ENCODE assay signal across 18 mouse cellular contexts in genomic region chr14:11690066-11690465, GRCm38 (mm10).
"Had no signal": no experiment of that assay in that cellular context is flagged by ENCODE, and none has a peak within 500 bp of the region (broad histone marks: within the 10 kb centered on the region; RNA-seq: fewer than 3 reads in every experiment).

No protein-coding gene starts in this region.

- ATAC-seq: midbrain, embryonic 16.5 days had no signal

- H3K9me3 ChIP-seq: midbrain, embryonic 10.5 days; midbrain, embryonic 12.5 days; neural tube, embryonic 13.5 days; neural tube, embryonic 15.5 days had no signal

- DNase-seq: lung, adult 18-20 months; lung, embryonic 14.5 days; lung, postnatal 10 days; lung, postnatal 4 days; midbrain, embryonic 14.5 days; right cerebral cortex, adult 18-20 months; right cerebral cortex, postnatal 25 days; right cerebral cortex, postnatal 4 days; spleen, adult 18-20 months; thymus, adult 18-20 months; thymus, postnatal 14 days; thymus, postnatal 36 days had no signal

- H3K27ac ChIP-seq: midbrain, embryonic 10.5 days; midbrain, embryonic 12.5 days; neural tube, embryonic 13.5 days; neural tube, embryonic 15.5 days had no signal

- H3K9ac ChIP-seq: lung, embryonic 14.5 days; midbrain, embryonic 12.5 days; neural tube, embryonic 13.5 days; neural tube, embryonic 15.5 days had no signal

- H3K36me3 ChIP-seq: midbrain, embryonic 10.5 days; midbrain, embryonic 12.5 days; neural tube, embryonic 13.5 days; neural tube, embryonic 15.5 days had no signal

- H3K27me3 ChIP-seq: midbrain, embryonic 12.5 days; neural tube, embryonic 13.5 days; neural tube, embryonic 15.5 days had no signal

- H3K4me2 ChIP-seq: lung, embryonic 14.5 days; midbrain, embryonic 12.5 days; neural tube, embryonic 13.5 days; neural tube, embryonic 15.5 days had no signal

- H3K4me3 ChIP-seq: midbrain, embryonic 10.5 days; midbrain, embryonic 12.5 days; myocyte; neural tube, embryonic 13.5 days; neural tube, embryonic 15.5 days had no signal
